Mouse (Mus musculus) kidney, adult 2 months (tissue): ENCODE results near the gene Cdk6.
"Not testable (repeated sequence)": the region's sequence is repeated elsewhere in the genome, so short reads cannot be mapped to it uniquely, and the experiment has no call there.

Source experiments
- CTCF ChIP-seq: fragments of 200-500 bp; conservative IDR thresholded peaks from 2 replicates; pipeline ENCODE4 v1.5.1; 2011; ENCODE audit warnings: low read depth, mild to moderate bottlenecking, control low read depth, low read length, moderate library complexity, mixed read lengths; ENCODE audit not compliant: insufficient read depth, insufficient read length
- POLR2A ChIP-seq: fragments of 200-500 bp; IDR thresholded peaks from one replicate; pipeline ENCODE4 v1.6.1; 2011; ENCODE audit warnings: low read depth, low read length, control low read depth

DNA sequence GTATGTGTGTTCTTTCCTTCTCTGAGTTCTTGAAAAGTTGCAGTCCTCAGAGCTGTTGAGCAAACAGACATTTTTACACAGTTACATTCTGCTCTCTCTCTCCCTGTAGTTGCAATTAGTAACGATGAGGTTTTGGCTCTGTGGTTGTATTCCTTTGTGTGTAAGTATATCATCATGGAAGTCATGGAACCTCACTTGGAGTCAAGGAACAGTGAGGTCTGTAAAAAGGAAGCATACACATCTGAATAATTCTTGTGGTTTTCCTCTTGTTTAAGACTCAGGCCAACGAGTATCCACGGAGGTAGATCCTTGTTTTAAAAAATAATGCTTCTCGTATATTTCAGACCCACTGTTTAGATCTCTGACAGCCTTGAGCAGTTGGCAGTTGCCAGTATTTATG is 8.1 kb downstream of the Cdk6 start:
- not testable (repeated sequence) for TF ChIP-seq CTCF, POLR2A
